Mouse (Mus musculus): Measurements from ENCODE around the gene Alkbh6. TPM values are rescaled to one million over a fixed set of nuclear protein-coding genes. Genes with fewer than 3 reads are reported as not detected.

Alkbh6 gene
- total RNA-seq (2021) = 10 to 100 TPM; 21.0 to 22.9 TPM
- long read RNA-seq, experiment 1, transcript Alkbh6-201 (7 exons, 982 nt) = major isoform, 19 of 29 reads
- long read RNA-seq, experiment 1, transcript Alkbh6-202 (6 exons, 1,112 nt) = minor isoform, 5 of 29 reads
- long read RNA-seq, experiment 1, partial matches to known transcripts = 1 of 29 reads
- long read RNA-seq, experiment 1, other reads (novel, unspliced or antisense) = 4 of 29 reads
- long read RNA-seq, experiment 2, transcript Alkbh6-202 (6 exons, 1,112 nt) = minor isoform, 9 of 31 reads
- long read RNA-seq, experiment 2, transcript Alkbh6-201 (7 exons, 982 nt) = major isoform, 19 of 31 reads
- long read RNA-seq, experiment 2, partial matches to known transcripts = 0 of 31 reads
- long read RNA-seq, experiment 2, other reads (novel, unspliced or antisense) = 3 of 31 reads

DNA sequence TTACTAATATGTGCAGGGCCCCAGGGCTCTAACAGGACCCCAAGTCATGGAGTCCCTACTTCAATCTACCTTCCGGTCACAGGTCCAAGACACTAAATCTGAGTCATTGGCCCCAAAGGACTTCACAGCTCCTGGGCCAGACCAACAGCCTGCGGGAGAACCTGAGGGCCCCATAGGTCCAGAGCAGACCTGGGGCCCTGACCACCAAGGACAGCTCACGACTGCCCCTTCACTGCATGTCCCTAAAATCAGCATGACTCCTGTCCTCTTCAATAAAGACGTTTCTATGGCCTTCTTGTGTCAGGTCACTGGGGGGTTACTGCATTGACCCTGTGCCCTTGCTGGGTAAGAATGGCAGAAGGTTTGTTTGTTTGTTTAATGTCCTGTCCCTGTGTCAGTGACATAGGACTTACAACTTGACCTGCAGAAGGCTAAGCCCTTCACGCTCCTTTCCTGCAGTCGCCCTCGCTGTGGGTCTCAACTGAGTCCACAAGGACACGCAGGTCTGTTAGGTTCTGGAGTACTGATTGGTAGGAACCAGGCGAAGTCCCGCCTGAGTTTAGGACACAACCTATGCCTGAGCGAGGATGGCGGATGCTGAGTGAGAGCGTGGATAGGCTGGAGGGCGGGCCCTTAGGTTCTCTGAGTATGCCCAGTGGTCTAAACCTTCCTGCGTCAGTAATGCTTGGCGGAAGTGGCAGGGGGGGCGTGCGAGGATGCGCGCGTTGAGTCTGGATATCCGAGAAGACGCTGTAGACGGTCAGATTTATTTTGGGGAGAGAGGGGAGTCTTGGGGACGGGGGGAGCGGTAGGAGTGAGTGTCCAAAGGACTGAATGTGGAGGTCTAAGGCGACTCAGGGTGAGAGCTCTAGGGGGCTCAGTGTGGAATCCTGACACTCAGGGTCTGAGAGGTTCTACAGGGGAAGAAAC is at the start of gene Alkbh6:
Alkbh6 (plus strand) TSS at position 642 of the 930 bp plus-strand sequence.
- intact Hi-C loops (cut with DNase I) = no loop called here
- 0 out of 2 replicates have a peak, but pooled peaks have one; percentile 1 for TF ChIP-seq CTCF (IDR thresholded peaks at IDR 0.05)
- Histone ChIP-seq H3K4me3 (peak within 1 kb of the TSS; percentile 91), H3K27ac (peak within 1 kb of the TSS; percentile 92)
- DNase-seq = peak; percentile 96

DNA sequence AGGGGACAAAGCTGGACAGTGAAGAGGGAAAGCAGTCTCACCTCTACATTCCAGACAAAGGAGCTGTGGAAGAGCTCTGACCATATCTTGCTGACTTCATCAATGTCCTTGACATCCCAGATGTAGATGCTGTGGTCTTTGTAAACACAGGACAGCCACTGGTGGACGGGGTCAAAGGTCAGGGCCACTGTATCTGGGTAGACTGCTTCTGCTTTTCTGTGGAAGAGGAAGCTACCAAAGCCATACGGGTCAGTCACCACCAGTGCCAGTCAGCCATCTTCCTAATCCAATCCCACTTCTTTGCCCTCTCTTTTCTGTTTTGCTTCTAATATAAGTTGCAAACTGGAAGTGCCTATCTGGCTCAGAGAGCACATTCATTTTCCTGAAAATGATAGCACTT is 43.5 kb upstream of the Alkbh6 start:
- intact Hi-C loops (cut with DNase I) = no loop called here
- no peak for DNase-seq
- no peak for TF ChIP-seq CTCF (IDR thresholded peaks at IDR 0.05)
- H3K4me3 ChIP-seq = no peak overlapping the region
- no peak overlapping the region for H3K27ac ChIP-seq

DNA sequence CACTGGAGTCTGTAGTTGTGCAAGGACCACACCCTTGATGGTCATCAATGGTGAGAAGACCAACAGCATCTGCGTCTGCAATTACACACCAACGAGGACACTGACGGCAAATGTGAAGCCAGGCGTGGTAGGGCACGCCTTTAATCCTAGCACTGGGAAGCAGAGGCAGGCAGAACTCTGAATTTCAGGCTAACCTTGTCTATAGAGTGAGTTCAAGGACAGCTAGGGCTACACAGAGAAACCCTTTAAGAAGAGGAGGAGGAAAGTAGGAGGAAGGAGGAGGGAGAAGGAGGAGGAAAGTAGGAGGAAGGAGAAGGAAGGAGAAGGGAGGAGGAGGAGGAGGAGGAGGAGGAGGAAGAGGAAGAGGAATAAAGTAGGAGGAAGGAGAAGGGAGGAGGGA is 43.0 kb upstream of the Alkbh6 start:
- Histone ChIP-seq H3K27ac (no peak overlapping the region), H3K4me3 (no peak overlapping the region)
- DNase-seq = no peak
- no peak for TF ChIP-seq CTCF (IDR thresholded peaks at IDR 0.05)
- intact Hi-C loops (cut with DNase I) = no loop called here

DNA sequence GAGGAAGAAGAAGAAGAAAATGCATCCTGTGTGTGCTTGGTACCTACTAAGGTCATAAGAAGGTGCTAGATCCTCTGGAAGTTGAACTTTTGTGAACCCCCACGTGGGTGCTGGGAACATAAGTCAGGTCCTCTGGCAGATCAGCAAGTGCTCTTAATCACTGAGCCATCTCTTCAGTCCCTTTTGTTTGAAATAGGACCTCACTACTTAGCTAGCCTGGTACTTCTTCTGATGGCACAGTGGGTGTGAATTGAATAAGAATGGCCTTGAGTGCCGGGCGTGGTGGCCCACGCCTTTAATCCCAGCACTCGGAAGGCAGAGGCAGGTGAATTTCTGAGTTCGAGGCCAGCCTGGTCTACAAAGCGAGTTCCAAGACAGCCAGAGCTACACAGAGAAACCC is 42.6 kb upstream of the Alkbh6 start:
- no peak for TF ChIP-seq CTCF (IDR thresholded peaks at IDR 0.05)
- no peak overlapping the region for H3K4me3 ChIP-seq
- H3K27ac ChIP-seq = no peak overlapping the region
- intact Hi-C loops (cut with DNase I) = no loop called here
- no peak for DNase-seq

DNA sequence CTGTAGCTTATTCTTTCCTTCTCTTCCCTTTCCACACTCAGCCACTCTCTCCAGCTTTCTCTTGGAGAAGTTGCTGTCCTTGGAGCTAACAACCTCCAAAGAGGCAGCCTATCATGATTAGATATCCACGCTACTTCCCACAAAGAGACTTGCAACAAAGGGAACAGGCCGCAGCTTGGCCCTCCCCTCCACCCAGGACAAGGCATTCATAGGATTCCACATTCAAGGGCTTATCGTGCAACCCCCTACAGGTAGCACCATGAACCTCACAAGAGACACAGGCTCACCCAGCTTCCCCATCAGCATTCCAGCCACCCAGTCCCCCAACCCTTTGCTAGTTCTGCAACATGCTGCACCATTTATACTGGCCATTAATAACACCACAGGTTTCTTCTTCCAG is 41.7 kb upstream of the Alkbh6 start:
- DNase-seq = no peak
- no peak for TF ChIP-seq CTCF (IDR thresholded peaks at IDR 0.05)
- Histone ChIP-seq H3K4me3 (no peak overlapping the region), H3K27ac (no peak overlapping the region)
- intact Hi-C loops (cut with DNase I) = no loop called here

DNA sequence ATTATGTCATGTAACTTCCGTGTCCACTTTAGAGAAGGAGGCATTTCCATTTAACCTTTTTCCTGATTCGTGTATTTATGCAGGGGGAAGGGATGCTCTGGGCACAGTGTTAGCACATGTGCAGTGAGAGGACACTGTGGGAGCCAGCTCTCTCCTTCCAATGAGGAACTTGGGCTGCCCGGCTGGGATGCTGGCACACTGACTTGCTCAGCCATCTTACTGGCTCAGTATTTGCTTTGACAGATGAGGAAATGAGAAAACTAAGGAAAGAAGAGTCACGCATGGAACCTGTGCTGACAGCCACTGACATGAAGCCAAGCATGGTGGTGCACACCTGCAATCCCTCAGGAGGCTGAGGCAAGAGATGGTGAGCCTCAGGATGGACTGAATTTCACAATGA is 38.9 kb upstream of the Alkbh6 start:
- TF ChIP-seq CTCF (IDR thresholded peaks at IDR 0.05) = no peak

DNA sequence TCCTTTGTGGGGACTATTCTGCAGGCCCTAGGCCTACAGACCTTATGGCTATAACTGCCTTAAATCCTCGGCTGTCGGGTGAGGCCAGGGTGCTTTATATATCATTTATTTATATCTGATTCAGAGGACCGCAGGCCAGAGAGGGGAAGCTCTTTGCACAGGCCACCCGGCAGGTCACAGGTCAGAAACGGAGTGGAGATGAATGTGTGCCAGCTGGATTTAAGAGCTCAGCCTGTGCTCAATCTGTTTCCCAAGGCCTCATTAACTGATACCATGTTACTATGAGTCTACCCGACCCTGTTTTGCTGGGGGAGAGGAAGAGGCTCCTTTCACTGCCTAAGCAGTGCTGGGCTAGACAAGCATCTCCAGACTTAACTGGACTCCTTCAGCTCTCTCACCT is 34.1 kb upstream of the Alkbh6 start:
- Histone ChIP-seq H3K4me3 (no peak overlapping the region), H3K27ac (peak overlapping the region; percentile 38; the same call in 1 of the 2 replicates)
- no peak for DNase-seq
- TF ChIP-seq CTCF (IDR thresholded peaks at IDR 0.05) = no peak
- intact Hi-C loops (cut with DNase I) = no loop called here

More for the DNA sequence above, 38.9 kb upstream of the Alkbh6 start:
- intact Hi-C loops (cut with DNase I) = loop anchor here (1.0 kb wide), 1 partner anchor 24 kb away; no protein-coding TSS in a partner anchor
- no peak overlapping the region for H3K27ac ChIP-seq
- no peak for DNase-seq
- H3K4me3 ChIP-seq = no peak overlapping the region

DNA sequence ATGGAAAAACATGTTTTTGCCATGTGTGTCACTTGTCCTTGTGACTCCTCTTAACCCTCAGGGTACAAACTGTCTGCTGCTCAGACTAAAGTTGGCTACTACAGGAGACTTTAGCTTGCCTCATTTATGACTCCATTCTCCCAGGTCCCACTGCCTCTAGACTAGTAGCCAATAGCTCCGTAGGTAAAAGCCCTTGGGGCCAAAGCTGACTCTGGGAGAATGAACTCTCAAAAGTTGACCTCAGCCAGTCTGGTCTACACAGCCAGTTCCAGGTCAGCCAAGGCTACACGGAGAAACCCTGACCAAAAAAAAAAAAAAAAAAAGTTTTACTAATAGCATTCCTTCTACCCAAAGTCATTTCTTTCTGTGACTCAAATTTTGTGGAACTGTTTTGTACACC is 29.6 kb upstream of the Alkbh6 start:
- H3K4me3 ChIP-seq = no peak overlapping the region
- intact Hi-C loops (cut with DNase I) = no loop called here
- no peak for TF ChIP-seq CTCF (IDR thresholded peaks at IDR 0.05)
- H3K27ac ChIP-seq = 0 out of 2 replicates have a peak overlapping the region, but pooled peaks have one; percentile 93
- no peak for DNase-seq

DNA sequence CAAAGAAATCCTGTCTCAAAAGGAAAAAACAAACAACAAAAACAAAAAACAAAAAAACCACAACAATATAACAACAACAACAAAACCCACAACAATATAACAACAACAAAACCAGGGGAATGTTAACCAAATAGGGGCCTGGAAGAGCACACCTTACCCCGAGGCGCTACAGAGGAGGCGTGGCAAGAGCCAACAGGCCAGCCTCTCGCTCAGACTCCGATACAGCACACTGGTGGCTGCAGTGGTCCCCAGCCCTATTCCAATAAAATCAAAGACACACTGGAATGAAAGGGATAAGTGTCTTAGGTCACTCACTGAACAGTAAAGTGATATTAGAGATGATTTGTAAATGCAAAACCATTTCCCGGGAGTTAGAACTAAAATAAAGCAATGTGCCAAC is 29.0 kb upstream of the Alkbh6 start:
- H3K27ac ChIP-seq = peak overlapping the region; percentile 93
- peak overlapping the region; percentile 84 for H3K4me3 ChIP-seq
- DNase-seq = no peak
- intact Hi-C loops (cut with DNase I) = no loop called here
- no peak for TF ChIP-seq CTCF (IDR thresholded peaks at IDR 0.05)

DNA sequence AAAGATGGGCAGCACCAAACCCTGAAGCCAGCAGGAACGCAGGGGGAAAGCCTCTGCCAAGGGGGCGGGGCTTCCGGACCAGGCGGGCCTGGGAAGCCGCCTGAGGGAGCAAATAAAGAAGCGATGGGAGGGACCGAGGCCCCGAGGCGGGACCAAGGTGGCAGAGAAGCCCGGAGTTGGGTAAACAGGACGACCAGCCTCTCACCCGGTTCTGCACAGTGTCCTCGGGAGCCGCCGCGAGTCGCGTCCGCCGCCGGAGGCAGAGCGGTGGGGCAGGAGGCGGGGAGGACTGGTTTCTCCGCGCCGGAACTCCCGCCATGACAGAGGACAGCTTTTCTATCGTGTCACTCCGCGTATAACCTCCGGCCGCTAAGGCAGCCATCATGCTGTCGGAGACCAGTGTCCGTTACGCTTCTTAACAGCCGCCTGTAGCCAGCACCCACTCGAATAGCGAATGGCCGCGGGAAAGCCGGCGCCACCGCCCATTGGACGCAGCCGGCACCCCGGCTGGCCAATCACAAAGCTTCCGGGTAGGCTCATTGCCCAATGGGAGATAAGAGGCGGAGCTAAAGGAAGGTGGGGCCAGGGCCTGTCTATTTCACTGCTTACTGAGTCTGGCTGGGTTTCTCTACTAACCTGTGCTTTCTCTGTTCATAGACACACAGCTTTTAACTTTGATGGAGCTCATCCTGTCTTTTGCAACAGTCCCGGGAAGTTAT is 28.4 kb upstream of the Alkbh6 start, which contains the start of the genes Thap8 and Wdr62:
Thap8 (plus strand) TSS at position 144 of the 719 bp plus-strand sequence.
Wdr62 (minus strand) TSS at position 469 of the 719 bp plus-strand sequence.
- intact Hi-C loops (cut with DNase I) = loop anchor here (1.0 kb wide), 1 partner anchor 48 kb away; the partner anchor contains the start of gene Tbcb
- Histone ChIP-seq H3K27ac (peak within 1 kb of the TSS; percentile 93), H3K4me3 (peak within 1 kb of the TSS; percentile 84)
- TF ChIP-seq CTCF (IDR thresholded peaks at IDR 0.05) = no peak
- peak; percentile 95 for DNase-seq

DNA sequence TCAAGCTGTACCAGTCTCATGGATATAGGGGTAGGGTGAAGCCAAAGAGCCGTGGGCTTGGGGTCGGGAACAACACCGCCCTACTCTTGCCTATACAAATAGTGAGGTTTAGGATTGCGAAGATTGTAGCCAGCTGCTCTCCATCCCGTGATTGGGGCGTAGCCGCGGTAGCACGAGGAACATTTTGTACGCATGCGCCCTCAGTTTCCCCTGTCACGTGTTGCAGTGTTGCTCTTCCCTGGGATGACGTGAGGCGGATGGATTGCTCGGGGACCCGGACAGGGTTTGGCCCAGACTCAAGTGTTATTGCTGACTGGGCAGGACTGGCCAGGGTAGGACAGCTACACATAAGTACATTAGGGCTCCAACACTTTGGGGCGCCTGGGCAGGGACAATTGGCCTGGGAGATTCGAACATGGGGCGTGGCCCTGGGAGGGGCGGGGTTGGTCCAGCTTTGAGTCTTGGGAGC is 27.8 kb upstream of the Alkbh6 start:
- H3K27ac ChIP-seq = peak overlapping the region; percentile 93
- peak overlapping the region; percentile 84 for H3K4me3 ChIP-seq
- intact Hi-C loops (cut with DNase I) = loop anchor here (1.0 kb wide), 1 partner anchor 48 kb away; the partner anchor contains the start of gene Tbcb
- TF ChIP-seq CTCF (IDR thresholded peaks at IDR 0.05) = no peak
- DNase-seq = peak; percentile 90

DNA sequence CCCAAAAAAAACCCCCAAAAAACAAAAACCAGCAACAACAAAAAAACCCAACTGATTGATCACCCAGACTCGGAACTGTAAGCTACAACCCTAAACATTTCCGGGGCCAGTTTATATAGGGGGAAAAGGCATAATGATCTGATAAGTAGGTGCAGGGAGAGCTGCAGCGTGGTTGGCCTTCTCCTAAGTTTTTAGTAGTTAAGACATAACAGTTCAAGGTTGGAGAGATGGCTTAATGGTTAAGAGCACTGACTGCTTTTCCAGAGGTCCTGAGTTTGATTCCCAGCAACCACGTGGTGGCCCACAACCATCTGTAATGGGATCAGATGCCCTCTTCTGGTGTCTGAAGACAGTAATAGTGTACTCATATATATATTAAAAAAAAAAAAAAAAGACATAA is 27.0 kb upstream of the Alkbh6 start:
- intact Hi-C loops (cut with DNase I) = no loop called here
- no peak for DNase-seq
- no peak for TF ChIP-seq CTCF (IDR thresholded peaks at IDR 0.05)
- Histone ChIP-seq H3K27ac (peak overlapping the region; percentile 93), H3K4me3 (no peak overlapping the region)

All from gastrocnemius, adult 2 months (tissue).